Mouse (Mus musculus) E14TG2a.4 (cell line): ENCODE results near the gene Pkm.

Source experiments
- CTCF ChIP-seq: conservative IDR thresholded peaks from 2 replicates; pipeline ENCODE4 v1.5.1; 2014; ENCODE audit warnings: low read length
- NANOG ChIP-seq: IDR thresholded peaks from 2 replicates; pipeline ENCODE4 v1.6.1; 2014; ENCODE audit warnings: borderline replicate concordance, low read length, mixed read lengths
- POU5F1 ChIP-seq: IDR thresholded peaks from 2 replicates; pipeline ENCODE4 v1.6.1; 2014; ENCODE audit warnings: low read length, borderline replicate concordance

- TF ChIP-seq CTCF = no peak
- no peak for TF ChIP-seq POU5F1
- TF ChIP-seq NANOG = no peak
These were observed 24.3 kb downstream of the Pkm start for GRCm38 (mm10) chr9:59680534-59680875.
